Mouse (Mus musculus) ovary, adult 18-20 months (tissue): ENCODE measurements at regions not wholly inside any gene's neighbourhood (a gene's known extent, or its start where the extent isn't known, plus 50 kb on each side); places are given as distances from the start of the nearest gene placed in this dataset.
A peak's percentile ranks its signal among the peaks of the same experiment; 100 is the strongest.
"Not testable (repeated sequence)": the region's sequence is repeated elsewhere in the genome, so short reads cannot be mapped to it uniquely, and the experiment has no call there.

Experiments used
- DNase-seq: peaks from one replicate; pipeline ENCODE4 v3.0.0; 2022; ENCODE audit warnings: low spot score, mixed read lengths

- DNase-seq: no peak
Measured at GRCm38 (mm10) chrX:94785983-94786382, 61.6 kb downstream of the Zxdb start.

DNA sequence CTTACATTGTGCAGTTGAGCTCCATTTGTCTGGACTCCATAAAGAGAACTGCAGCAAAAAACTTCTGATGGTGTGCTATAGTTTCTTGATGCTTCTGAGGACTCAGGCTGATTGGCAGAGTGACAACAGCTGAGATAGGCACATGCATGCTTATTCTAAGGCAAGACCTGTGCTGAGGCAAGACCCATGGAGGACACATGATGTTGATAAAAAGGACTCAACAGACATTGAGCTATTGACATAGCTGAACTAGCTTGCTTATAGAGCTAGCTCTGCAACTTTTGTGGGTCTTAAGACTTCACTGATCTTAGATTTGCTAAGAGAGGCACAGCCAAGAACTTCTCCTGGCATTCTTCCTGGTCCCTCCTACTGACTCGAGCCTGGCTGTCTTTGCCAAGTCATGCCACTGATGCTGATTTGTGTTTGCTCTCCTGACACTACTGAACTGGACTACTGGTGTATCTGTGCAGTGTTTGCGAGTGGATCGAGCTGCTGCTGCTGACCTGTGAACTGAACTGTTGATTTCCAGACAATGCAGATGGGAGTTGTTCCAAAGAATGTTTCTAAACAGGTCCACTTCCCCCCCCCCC, 64.1 kb downstream of the Zxdb start:
- no peak for DNase-seq

GRCm38 (mm10) chrX:94796845-94797244, 72.5 kb downstream of the Zxdb start:
- DNase-seq: not testable (repeated sequence)

- not testable (repeated sequence) for DNase-seq
Measured at GRCm38 (mm10) chrX:94797348-94798182, 73.2 kb downstream of the Zxdb start.

DNA sequence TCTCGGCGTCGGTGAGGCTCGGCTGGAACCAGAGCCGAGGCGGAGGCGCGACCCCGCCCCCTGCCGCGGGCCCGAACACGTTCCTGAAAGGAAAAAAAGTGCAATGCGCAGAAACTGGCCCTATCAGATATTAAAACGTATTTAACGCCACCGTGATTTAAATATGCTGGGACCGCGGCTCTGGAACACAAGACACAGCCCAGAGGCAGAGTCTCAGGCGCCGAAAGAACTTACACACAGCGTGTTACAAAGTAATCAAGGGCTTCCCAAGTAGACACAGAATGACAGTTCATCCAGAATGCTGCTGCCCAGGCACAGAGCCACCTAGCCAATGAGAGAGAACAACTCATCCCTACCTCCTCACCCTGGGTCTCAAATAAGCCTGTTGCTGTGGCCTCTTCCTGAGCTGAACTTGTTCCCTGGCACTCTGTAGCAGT, 73.8 kb downstream of the Zxdb start:
- DNase-seq: not testable (repeated sequence)

DNA sequence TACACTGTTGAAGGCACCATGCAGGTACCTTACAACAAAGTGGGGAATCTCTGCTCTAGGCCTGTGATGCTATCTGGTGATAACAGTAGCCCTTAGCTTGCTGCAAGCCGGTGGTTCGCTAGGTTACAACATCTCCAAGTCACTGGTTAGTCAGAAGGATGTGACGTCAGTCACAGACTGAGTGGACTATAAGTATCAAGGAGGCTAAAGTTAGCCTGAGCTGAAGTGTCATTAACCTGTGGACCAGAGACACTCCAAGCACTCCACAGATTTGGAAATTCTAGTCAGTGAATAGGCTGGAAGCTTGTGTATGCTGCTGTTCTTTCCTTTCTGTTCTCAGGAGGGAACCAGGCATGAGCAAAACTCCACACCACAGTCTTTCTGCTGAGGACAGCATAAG, 88.4 kb downstream of the Zxdb start:
- DNase-seq: not testable (repeated sequence)

DNA sequence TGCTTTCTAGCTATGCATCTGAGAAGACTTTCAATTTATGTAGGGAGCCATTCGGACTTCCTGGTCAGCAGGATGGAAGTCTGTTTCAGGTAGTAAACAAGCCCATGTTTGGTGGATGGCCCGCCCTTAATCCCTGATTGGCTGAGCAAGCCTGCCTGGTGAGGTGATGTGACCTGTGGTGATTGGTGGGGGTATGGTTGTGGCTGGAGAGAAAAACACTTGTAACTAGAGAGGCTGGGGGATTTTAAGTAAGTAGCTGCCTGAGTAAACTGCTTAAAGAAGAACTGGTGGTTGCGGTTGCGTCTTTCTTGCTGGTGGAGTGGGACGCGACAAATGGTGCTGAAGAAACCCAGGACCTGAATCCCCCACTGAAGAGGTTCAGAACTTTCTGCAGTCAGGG, 103.2 kb downstream of the Zxdb start:
- DNase-seq: not testable (repeated sequence)

GRCm38 (mm10) chrX:94844110-94844779, 119.9 kb downstream of the Zxdb start:
- DNase-seq: not testable (repeated sequence)

- not testable (repeated sequence) for DNase-seq
Measured at GRCm38 (mm10) chrX:94849549-94849948, 125.2 kb downstream of the Zxdb start.

DNA sequence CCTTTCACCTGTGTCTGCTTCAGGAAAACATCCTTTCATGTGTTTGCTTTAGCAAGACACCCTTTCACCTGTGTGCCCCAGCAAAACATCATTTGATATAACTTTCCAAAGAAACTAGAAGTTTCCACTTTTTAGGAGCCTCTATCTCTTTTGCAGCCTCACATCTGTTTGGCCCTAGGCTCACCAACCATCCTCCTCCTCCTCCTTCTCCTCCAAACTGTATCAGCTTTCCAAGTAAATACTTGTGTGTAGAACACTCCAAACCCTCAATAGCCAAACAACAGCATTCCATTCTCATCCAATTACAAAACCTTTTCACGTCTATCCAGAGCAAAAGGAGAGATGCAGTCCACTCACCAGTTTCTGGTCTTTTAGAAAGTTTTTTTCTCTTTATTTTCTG, 133.1 kb downstream of the Zxdb start:
- DNase-seq: no peak

- no peak for DNase-seq
Measured at GRCm38 (mm10) chrX:94857954-94858353, 133.6 kb downstream of the Zxdb start.

DNA sequence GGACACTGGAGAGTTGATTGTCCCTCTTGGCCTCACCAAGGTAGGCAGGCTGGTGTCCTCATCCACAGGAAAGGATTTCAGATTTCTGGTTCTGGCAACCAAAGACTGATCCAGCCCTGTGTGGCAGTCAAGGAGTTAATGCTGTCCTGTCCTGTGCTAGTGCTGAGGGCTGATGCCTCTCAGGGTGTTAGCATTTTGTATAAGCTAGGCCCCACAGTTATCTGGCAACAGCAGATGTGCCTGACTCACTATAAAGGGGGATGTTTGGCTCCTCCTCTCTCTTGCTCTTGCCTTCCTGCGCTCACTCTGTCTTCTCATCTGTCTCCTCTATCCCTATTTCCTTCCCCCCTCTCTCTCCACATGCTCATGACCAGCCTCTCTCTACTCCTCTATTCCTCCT, 138.8 kb downstream of the Zxdb start:
- DNase-seq: no peak

DNA sequence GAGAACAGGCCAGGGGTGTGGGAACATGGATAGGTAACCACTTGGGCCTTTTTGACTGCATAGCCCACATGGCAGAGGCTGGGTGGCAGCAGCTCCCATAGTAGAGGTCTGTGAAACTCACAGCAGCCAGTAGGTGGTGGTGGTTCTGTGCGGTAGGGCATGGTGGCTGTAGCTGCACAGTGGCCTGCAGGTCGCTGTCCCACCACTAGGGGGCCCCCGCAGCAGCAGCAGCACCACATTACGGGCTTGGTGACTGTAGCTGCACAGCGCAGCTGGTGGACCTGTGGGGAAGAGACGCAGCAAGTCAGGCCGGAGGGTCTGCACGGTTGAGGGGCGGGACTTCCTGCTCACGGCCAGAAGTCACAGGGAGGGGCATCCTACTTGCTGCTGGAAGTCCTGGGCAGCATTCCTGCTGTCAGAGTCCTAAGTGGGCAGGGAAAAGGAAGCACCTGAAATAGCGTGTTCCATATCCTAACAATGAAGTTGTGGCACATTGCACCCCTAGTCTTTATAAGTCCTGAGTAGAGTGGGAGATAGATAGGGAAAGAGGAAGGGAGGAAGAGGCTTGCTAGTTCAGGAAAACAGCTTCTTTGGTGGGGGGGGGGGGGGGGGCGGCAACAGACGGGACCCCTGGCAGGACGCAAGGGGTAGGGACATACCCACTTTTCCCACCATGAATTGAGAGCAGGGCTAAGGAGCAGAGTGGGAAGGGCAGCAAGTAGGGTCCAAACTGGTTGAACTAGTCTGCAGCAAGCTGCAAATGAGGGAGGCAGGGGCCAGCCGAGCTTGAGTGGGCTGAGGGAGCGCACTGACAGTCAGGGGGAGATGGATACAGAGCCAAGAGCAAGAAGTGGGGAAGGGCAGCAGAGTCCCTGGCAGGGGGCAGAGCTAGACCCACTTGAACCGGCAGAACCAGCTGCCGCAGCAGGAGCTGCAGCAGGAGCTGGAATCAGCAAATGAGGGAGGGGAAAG, 141.4 kb downstream of the Zxdb start:
- peak; percentile 83 for DNase-seq

- not testable (repeated sequence) for DNase-seq
Measured at GRCm38 (mm10) chrX:94883547-94883946, 142.9 kb downstream of the Spin4 start.
